Mouse (Mus musculus) layer of hippocampus, postnatal 14 days (tissue): ENCODE results near the gene Klk8. TPM values are rescaled to one million over a fixed set of nuclear protein-coding genes. Genes with fewer than 3 reads are reported as not detected.
A peak's percentile ranks its signal among the peaks of the same experiment; 100 is the strongest.

Source experiments
- DNase-seq, 2 experiments: peaks; one replicate each; pipeline ENCODE4 v3.0.0; 2021 to 2022; ENCODE audit warnings: low spot score in 2 of 2, mixed read lengths in 1 of 2
- long read RNA-seq, 2 experiments: library from polyadenylated mRNA; stranded (forward); transcript quantifications; one replicate each; pipeline ENCODE4 v2.0.0; 2021
- total RNA-seq, 2 experiments: library from RNA; stranded (reverse); gene quantifications; 2 replicates each; pipeline ENCODE4 v1.2.3; 2021

Gene Klk8
- 10 to 100 TPM; 25.3 to 25.9 TPM for total RNA-seq
- long read RNA-seq, experiment 1, transcript Klk8-201 (5 exons, 1,322 nt), result major isoform, 9 of 13 reads
- long read RNA-seq, experiment 1, partial matches to known transcripts, result 0 of 13 reads
- long read RNA-seq, experiment 1, other reads (novel, unspliced or antisense), result 2 of 13 reads
- long read RNA-seq, experiment 2, transcript Klk8-201 (5 exons, 1,322 nt), result major isoform, 9 of 15 reads
- long read RNA-seq, experiment 2, partial matches to known transcripts, result 0 of 15 reads
- long read RNA-seq, experiment 2, other reads (novel, unspliced or antisense), result 3 of 15 reads

GRCm38 (mm10) chr7:43797333-43797769 lies at the start of gene Klk8:
TSS of gene Klk8 (plus strand) at chr7:43797577.
- no peak for DNase-seq

GRCm38 (mm10) chr7:43747788-43748187 lies 49.6 kb upstream of the Klk8 start:
- no peak for DNase-seq

- no peak for DNase-seq
These were observed 44.6 kb upstream of the Klk8 start for GRCm38 (mm10) chr7:43752806-43753205.

- no peak for DNase-seq
These were observed 30.9 kb upstream of the Klk8 start for GRCm38 (mm10) chr7:43766484-43766883.

GRCm38 (mm10) chr7:43768597-43768996 lies 28.8 kb upstream of the Klk8 start, which contains the start of gene Klk12:
TSS of gene Klk12 (plus strand) at chr7:43768897.
- no peak for DNase-seq

GRCm38 (mm10) chr7:43769636-43770035 lies 27.7 kb upstream of the Klk8 start:
- no peak for DNase-seq

- DNase-seq, result no peak
These were observed 26.7 kb upstream of the Klk8 start for GRCm38 (mm10) chr7:43770701-43771100.

- no peak for DNase-seq
These were observed 25.5 kb upstream of the Klk8 start for GRCm38 (mm10) chr7:43771916-43772315.

GRCm38 (mm10) chr7:43772901-43773300 lies 24.5 kb upstream of the Klk8 start:
- DNase-seq, result no peak

- no peak for DNase-seq
These were observed 23.0 kb upstream of the Klk8 start, which contains the start of gene Klk11 for GRCm38 (mm10) chr7:43774364-43774763. TSS of gene Klk11 (plus strand) at chr7:43774604.

- DNase-seq, result no peak
These were observed 22.6 kb upstream of the Klk8 start for GRCm38 (mm10) chr7:43774802-43775201.

- DNase-seq, result no peak
These were observed 21.9 kb upstream of the Klk8 start for GRCm38 (mm10) chr7:43775311-43776057.

- no peak for DNase-seq
These were observed 20.9 kb upstream of the Klk8 start for GRCm38 (mm10) chr7:43776506-43776905.

GRCm38 (mm10) chr7:43777423-43777822 lies 20.0 kb upstream of the Klk8 start:
- DNase-seq, result no peak

GRCm38 (mm10) chr7:43778176-43778970 lies 19.0 kb upstream of the Klk8 start:
- no peak for DNase-seq

- no peak for DNase-seq
These were observed 17.1 kb upstream of the Klk8 start for GRCm38 (mm10) chr7:43780241-43780640.

GRCm38 (mm10) chr7:43780746-43781145 lies 16.6 kb upstream of the Klk8 start, which contains the start of gene Klk10:
TSS of gene Klk10 (plus strand) at chr7:43781035.
- DNase-seq, result no peak

- no peak for DNase-seq
These were observed 15.8 kb upstream of the Klk8 start for GRCm38 (mm10) chr7:43781541-43781940.

- peak; percentile 64 to 71 for DNase-seq
These were observed 14.8 kb upstream of the Klk8 start for GRCm38 (mm10) chr7:43782275-43783265.

GRCm38 (mm10) chr7:43785286-43785685 lies 12.1 kb upstream of the Klk8 start:
- no peak for DNase-seq
